Mouse (Mus musculus) heart, postnatal 0 days (tissue): ENCODE results near the gene Atp2c1.

ENCODE experiments used
- CTCF ChIP-seq: IDR thresholded peaks from 2 replicates; pipeline ENCODE4 v1.5.1; 2016; ENCODE audit warnings: antibody characterized with exemption, control low read depth, low read depth
- EP300 ChIP-seq: IDR thresholded peaks from 2 replicates; pipeline ENCODE4 v1.6.1; 2016; ENCODE audit warnings: antibody characterized with exemption, low read depth

DNA sequence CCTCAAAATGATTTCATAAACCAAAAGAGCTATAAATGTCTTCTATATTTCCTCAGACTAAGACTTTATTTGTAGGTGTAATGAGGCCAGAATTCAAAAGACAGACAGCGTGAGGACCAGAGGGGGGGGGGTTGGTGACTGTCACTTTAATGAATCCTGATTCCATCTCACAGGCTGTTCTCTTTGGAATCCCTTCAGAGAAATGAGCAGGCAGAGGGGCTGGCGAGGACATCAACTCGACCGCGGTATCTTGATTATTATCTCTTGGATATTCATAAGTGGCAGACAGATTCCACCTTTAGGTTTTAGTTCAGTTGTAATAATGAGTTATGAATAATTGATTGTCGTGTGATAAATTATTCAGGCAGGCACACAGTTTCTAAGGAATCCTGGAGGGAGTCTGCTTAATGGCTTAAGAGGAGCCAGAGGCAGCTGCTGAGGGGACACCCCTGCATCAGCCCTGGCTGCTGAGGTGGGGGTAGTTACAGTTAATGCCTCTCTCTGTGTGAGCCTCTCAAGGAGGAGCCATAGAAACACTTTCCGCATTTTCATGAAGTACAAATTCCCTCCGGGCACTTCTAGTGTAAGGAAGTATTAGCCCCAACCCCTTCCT, 147.5 kb downstream of the Atp2c1 start:
- TF ChIP-seq CTCF (no peak), EP300 (no peak)
